Mouse (Mus musculus): ENCODE data around the gene Ap5z1. TPM values are rescaled to one million over a fixed set of nuclear protein-coding genes. Genes with fewer than 3 reads are reported as not detected.
A peak's percentile ranks its signal among the peaks of the same experiment; 100 is the strongest.

Gene Ap5z1
- polyA plus RNA-seq, 1 experiment from 2014 or later, result 16.9 TPM

GRCm38 (mm10) chr5:142442045-142442440, 21.7 kb upstream of the Ap5z1 start:
- H3K36me3 ChIP-seq, result peaks cover 23% of the 10 kb centered on the region
- H3K27ac ChIP-seq, result peak overlapping the region; percentile 89
- H3K4me3 ChIP-seq, result no peak overlapping the region
- peaks cover 88% of the 10 kb centered on the region for H3K4me1 ChIP-seq (replicated peaks)
- no peaks in the 10 kb centered on the region for H3K9me3 ChIP-seq
- H3K27me3 ChIP-seq (ENCODE audit: insufficient read depth, poor library complexity, severe bottlenecking), result no peaks in the 10 kb centered on the region
- no peak for DNase-seq (ENCODE audit: low spot score)
- 81% methylated on average over 7 of the region's 7 CpGs for WGBS

- H3K27ac ChIP-seq, result peak overlapping the region; percentile 77
- H3K4me1 ChIP-seq (replicated peaks), result peaks cover 94% of the 10 kb centered on the region
- 71% methylated on average over 15 of the region's 15 CpGs for WGBS
- H3K27me3 ChIP-seq (ENCODE audit: insufficient read depth, poor library complexity, severe bottlenecking), result no peaks in the 10 kb centered on the region
- no peak for DNase-seq (ENCODE audit: low spot score)
- H3K36me3 ChIP-seq, result peaks cover 9% of the 10 kb centered on the region; the same call in 1 of the 2 replicates
- no peak overlapping the region for H3K4me3 ChIP-seq
- no peaks in the 10 kb centered on the region for H3K9me3 ChIP-seq
Observed at GRCm38 (mm10) chr5:142443514-142443913, 20.2 kb upstream of the Ap5z1 start.

- Histone ChIP-seq H3K36me3 (peaks cover 9% of the 10 kb centered on the region), H3K9me3 (no peaks in the 10 kb centered on the region), H3K4me3 (no peak overlapping the region), H3K27ac (peak overlapping the region; percentile 77), H3K4me1 (replicated peaks) (peaks cover 93% of the 10 kb centered on the region), H3K27me3 (ENCODE audit: insufficient read depth, poor library complexity, severe bottlenecking) (no peaks in the 10 kb centered on the region)
- no peak for DNase-seq (ENCODE audit: low spot score)
- WGBS, result 79% methylated on average over 14 of the region's 14 CpGs
Observed at GRCm38 (mm10) chr5:142443994-142444393, 19.8 kb upstream of the Ap5z1 start.

GRCm38 (mm10) chr5:142444791-142445531, 18.8 kb upstream of the Ap5z1 start:
- peaks cover 84% of the 10 kb centered on the region for H3K4me1 ChIP-seq (replicated peaks)
- H3K27me3 ChIP-seq (ENCODE audit: insufficient read depth, poor library complexity, severe bottlenecking), result no peaks in the 10 kb centered on the region
- WGBS, result 71% methylated on average over 10 of the region's 11 CpGs
- H3K27ac ChIP-seq, result peak overlapping the region; percentile 77
- H3K9me3 ChIP-seq, result no peaks in the 10 kb centered on the region
- H3K4me3 ChIP-seq, result no peak overlapping the region
- H3K36me3 ChIP-seq, result peaks cover 18% of the 10 kb centered on the region
- no peak for DNase-seq (ENCODE audit: low spot score)

GRCm38 (mm10) chr5:142445709-142446108, 18.0 kb upstream of the Ap5z1 start:
- Histone ChIP-seq H3K27ac (peak overlapping the region; percentile 77), H3K27me3 (ENCODE audit: insufficient read depth, poor library complexity, severe bottlenecking) (no peaks in the 10 kb centered on the region), H3K4me1 (replicated peaks) (peaks cover 76% of the 10 kb centered on the region), H3K4me3 (0 out of 2 replicates have a peak overlapping the region, but pooled peaks have one; percentile 1), H3K36me3 (peaks cover 26% of the 10 kb centered on the region), H3K9me3 (no peaks in the 10 kb centered on the region)
- peak; percentile 40 for DNase-seq (ENCODE audit: low spot score)
- 49% methylated on average over 8 of the region's 8 CpGs for WGBS

- Histone ChIP-seq H3K27me3 (ENCODE audit: insufficient read depth, poor library complexity, severe bottlenecking) (no peaks in the 10 kb centered on the region), H3K36me3 (peaks cover 49% of the 10 kb centered on the region), H3K4me3 (no peak overlapping the region), H3K4me1 (replicated peaks) (peaks cover 67% of the 10 kb centered on the region), H3K9me3 (no peaks in the 10 kb centered on the region), H3K27ac (peak overlapping the region; percentile 79)
- DNase-seq (ENCODE audit: low spot score), result peak; percentile 93
- 10% methylated on average over 9 of the region's 9 CpGs for WGBS
Observed at GRCm38 (mm10) chr5:142448076-142448475, 15.7 kb upstream of the Ap5z1 start.

GRCm38 (mm10) chr5:142448623-142449022, 15.1 kb upstream of the Ap5z1 start:
- H3K9me3 ChIP-seq, result no peaks in the 10 kb centered on the region
- peak overlapping the region; percentile 79 for H3K27ac ChIP-seq
- WGBS, result 35% methylated on average over 12 of the region's 12 CpGs
- H3K4me3 ChIP-seq, result no peak overlapping the region
- DNase-seq (ENCODE audit: low spot score), result peak; percentile 31
- H3K27me3 ChIP-seq (ENCODE audit: insufficient read depth, poor library complexity, severe bottlenecking), result no peaks in the 10 kb centered on the region
- peaks cover 62% of the 10 kb centered on the region for H3K4me1 ChIP-seq (replicated peaks)
- peaks cover 54% of the 10 kb centered on the region for H3K36me3 ChIP-seq

- H3K4me3 ChIP-seq, result no peak overlapping the region
- H3K36me3 ChIP-seq, result peaks cover 76% of the 10 kb centered on the region
- H3K4me1 ChIP-seq (replicated peaks), result peaks cover 42% of the 10 kb centered on the region
- 0 out of 2 replicates have a peak overlapping the region, but pooled peaks have one; percentile 65 for H3K27ac ChIP-seq
- no peak for DNase-seq (ENCODE audit: low spot score)
- H3K9me3 ChIP-seq, result no peaks in the 10 kb centered on the region
- WGBS, result 93% methylated on average over 9 of the region's 9 CpGs
- no peaks in the 10 kb centered on the region for H3K27me3 ChIP-seq (ENCODE audit: insufficient read depth, poor library complexity, severe bottlenecking)
Observed at GRCm38 (mm10) chr5:142450846-142451245, 12.9 kb upstream of the Ap5z1 start.

GRCm38 (mm10) chr5:142451759-142452158, 12.0 kb upstream of the Ap5z1 start:
- Histone ChIP-seq H3K27me3 (ENCODE audit: insufficient read depth, poor library complexity, severe bottlenecking) (no peaks in the 10 kb centered on the region), H3K9me3 (no peaks in the 10 kb centered on the region), H3K4me3 (no peak overlapping the region), H3K27ac (peak overlapping the region; percentile 65), H3K4me1 (replicated peaks) (peaks cover 43% of the 10 kb centered on the region), H3K36me3 (peaks cover 82% of the 10 kb centered on the region)
- WGBS, result 0% methylated on average over 1 of the region's 1 CpGs
- peak; percentile 65 for DNase-seq (ENCODE audit: low spot score)

GRCm38 (mm10) chr5:142453742-142454141, 10.0 kb upstream of the Ap5z1 start:
- Histone ChIP-seq H3K4me1 (replicated peaks) (peaks cover 25% of the 10 kb centered on the region), H3K4me3 (no peak overlapping the region), H3K9me3 (no peaks in the 10 kb centered on the region), H3K36me3 (peaks cover 99% of the 10 kb centered on the region), H3K27me3 (ENCODE audit: insufficient read depth, poor library complexity, severe bottlenecking) (no peaks in the 10 kb centered on the region), H3K27ac (no peak overlapping the region)
- WGBS, result 94% methylated on average over 13 of the region's 13 CpGs
- DNase-seq (ENCODE audit: low spot score), result no peak

- Histone ChIP-seq H3K27me3 (ENCODE audit: insufficient read depth, poor library complexity, severe bottlenecking) (no peaks in the 10 kb centered on the region), H3K36me3 (peaks cover 94% of the 10 kb centered on the region), H3K27ac (0 out of 2 replicates have a peak overlapping the region, but pooled peaks have one; percentile 8), H3K4me3 (no peak overlapping the region), H3K4me1 (replicated peaks) (peaks cover 17% of the 10 kb centered on the region), H3K9me3 (no peaks in the 10 kb centered on the region)
- DNase-seq (ENCODE audit: low spot score), result no peak
- WGBS, result 66% methylated on average over 15 of the region's 15 CpGs
Observed at GRCm38 (mm10) chr5:142456318-142456717, 7.4 kb upstream of the Ap5z1 start.

- H3K27me3 ChIP-seq (ENCODE audit: insufficient read depth, poor library complexity, severe bottlenecking), result no peaks in the 10 kb centered on the region
- peaks cover 10% of the 10 kb centered on the region; the same call in 1 of the 2 replicates for H3K4me1 ChIP-seq (replicated peaks)
- H3K36me3 ChIP-seq, result peaks cover 90% of the 10 kb centered on the region
- no peak for DNase-seq (ENCODE audit: low spot score)
- H3K4me3 ChIP-seq, result no peak overlapping the region
- H3K9me3 ChIP-seq, result no peaks in the 10 kb centered on the region
- H3K27ac ChIP-seq, result no peak overlapping the region
- 75% methylated on average over 10 of the region's 10 CpGs for WGBS
Observed at GRCm38 (mm10) chr5:142457345-142457744, 6.4 kb upstream of the Ap5z1 start.

- H3K4me1 ChIP-seq (replicated peaks), result peaks cover 18% of the 10 kb centered on the region
- peaks cover 77% of the 10 kb centered on the region for H3K36me3 ChIP-seq
- H3K27me3 ChIP-seq (ENCODE audit: insufficient read depth, poor library complexity, severe bottlenecking), result no peaks in the 10 kb centered on the region
- no peaks in the 10 kb centered on the region for H3K9me3 ChIP-seq
- H3K27ac ChIP-seq, result no peak overlapping the region
- DNase-seq (ENCODE audit: low spot score), result no peak
- WGBS, result 91% methylated on average over 17 of the region's 17 CpGs
- H3K4me3 ChIP-seq, result no peak overlapping the region
Observed at GRCm38 (mm10) chr5:142458791-142459557, 4.8 kb upstream of the Ap5z1 start.
